Mouse (Mus musculus) E14TG2a.4 (cell line): ENCODE data around the gene C8a.

Experiments
- H3K27me3 ChIP-seq: 2 replicates; pipeline ENCODE4 v1.6.1; 2014; ENCODE audit warnings: low read length, control low read depth; ENCODE audit not compliant: insufficient read depth
- H3K36me3 ChIP-seq: 2 replicates; pipeline ENCODE4 v1.6.1; 2014; ENCODE audit warnings: low read length, control low read depth; ENCODE audit not compliant: insufficient read depth
- H3K4me1 ChIP-seq: replicated peaks from 2 replicates; pipeline ENCODE4 v1.6.1; 2014; ENCODE audit warnings: low read depth, low read length, control low read depth
- H3K4me3 ChIP-seq: replicated peaks from 2 replicates; pipeline ENCODE4 v1.5.1; 2014; ENCODE audit warnings: mild to moderate bottlenecking, low read length
- H3K9me3 ChIP-seq: 2 replicates; pipeline ENCODE4 v1.6.1; 2014; ENCODE audit warnings: low read length, control low read depth
- CTCF ChIP-seq: conservative IDR thresholded peaks from 2 replicates; pipeline ENCODE4 v1.5.1; 2014; ENCODE audit warnings: low read length
- NANOG ChIP-seq: IDR thresholded peaks from 2 replicates; pipeline ENCODE4 v1.6.1; 2014; ENCODE audit warnings: borderline replicate concordance, low read length, mixed read lengths
- POU5F1 ChIP-seq: IDR thresholded peaks from 2 replicates; pipeline ENCODE4 v1.6.1; 2014; ENCODE audit warnings: low read length, borderline replicate concordance

The C8a gene

DNA sequence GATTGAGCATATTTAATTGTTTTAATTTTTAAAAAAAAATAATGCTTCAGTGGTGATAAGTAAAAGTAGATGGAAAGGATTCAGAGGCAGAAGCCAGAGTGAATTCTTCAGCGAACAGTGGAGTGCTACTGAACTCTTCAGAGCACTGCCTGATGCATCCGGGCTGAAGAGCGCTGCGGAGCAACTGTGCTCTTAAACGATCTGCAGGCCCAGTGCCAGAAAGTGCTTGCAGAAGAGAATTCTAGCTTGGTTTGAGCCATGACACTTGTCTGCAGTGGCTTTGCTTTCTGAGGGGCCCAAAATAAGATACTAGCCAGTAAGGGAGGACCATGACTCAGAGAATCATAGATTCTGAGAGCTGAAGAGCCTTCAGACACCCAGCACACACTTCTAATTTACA, 47.3 kb downstream of the C8a start:
- TF ChIP-seq POU5F1 (no peak), CTCF (no peak), NANOG (no peak)
- peaks cover 24% of the 10 kb centered on the region for H3K9me3 ChIP-seq
- H3K4me3 ChIP-seq: no peak overlapping the region

DNA sequence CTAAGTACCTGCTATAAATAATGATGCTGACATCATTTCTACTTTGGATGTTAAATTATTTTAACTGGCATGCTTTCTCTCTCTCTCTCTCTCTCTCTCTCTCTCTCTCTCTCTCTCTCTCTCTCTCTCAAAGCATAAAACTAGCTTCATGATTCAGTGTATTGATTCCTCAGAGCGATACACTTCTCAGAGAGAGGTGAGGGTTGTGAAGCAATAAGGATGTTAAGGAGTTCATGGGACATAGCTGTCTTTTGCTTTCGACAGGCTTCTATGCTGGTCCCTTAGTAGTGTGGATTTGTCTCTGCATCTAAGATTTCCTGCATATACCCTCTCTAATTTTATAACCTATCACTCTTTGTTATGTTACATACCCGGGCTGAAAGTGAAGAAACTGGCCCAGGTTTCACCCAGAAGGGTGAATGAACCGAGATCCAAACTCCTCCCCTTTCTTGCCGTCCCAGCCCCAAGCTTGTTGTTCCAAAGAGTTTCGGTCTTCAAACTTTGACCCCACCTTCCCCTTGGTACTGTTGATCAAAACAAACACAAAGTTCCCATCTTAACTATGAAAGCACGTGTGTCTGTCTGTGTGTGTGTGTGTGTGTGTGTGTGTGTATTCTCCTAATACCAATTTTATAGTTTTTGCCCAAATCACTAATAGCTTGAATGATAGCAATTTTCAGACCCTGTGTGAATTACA, 51.7 kb downstream of the C8a start:
- Histone ChIP-seq H3K27me3 (no peaks in the 10 kb centered on the region), H3K4me3 (no peak overlapping the region), H3K36me3 (no peaks in the 10 kb centered on the region), H3K9me3 (no peaks in the 10 kb centered on the region), H3K4me1 (peaks cover 17% of the 10 kb centered on the region)
- TF ChIP-seq POU5F1: no peak
- TF ChIP-seq NANOG: no peak
- no peak for TF ChIP-seq CTCF

More for the DNA sequence above, 47.3 kb downstream of the C8a start:
- Histone ChIP-seq H3K27me3 (no peaks in the 10 kb centered on the region), H3K36me3 (no peaks in the 10 kb centered on the region), H3K4me1 (peaks cover 17% of the 10 kb centered on the region)

GRCm38 (mm10) chr4:104823597-104824101, 52.5 kb downstream of the C8a start:
- no peaks in the 10 kb centered on the region for H3K9me3 ChIP-seq
- H3K4me1 ChIP-seq: peaks cover 24% of the 10 kb centered on the region
- no peak overlapping the region for H3K4me3 ChIP-seq
- H3K36me3 ChIP-seq: no peaks in the 10 kb centered on the region
- no peaks in the 10 kb centered on the region for H3K27me3 ChIP-seq
- TF ChIP-seq CTCF: no peak
- no peak for TF ChIP-seq POU5F1
- TF ChIP-seq NANOG: no peak; the same call in 1 of the 2 replicates

- TF ChIP-seq POU5F1 (no peak), CTCF (no peak), NANOG (no peak)
- H3K4me1 ChIP-seq: peaks cover 36% of the 10 kb centered on the region
Observed at GRCm38 (mm10) chr4:104819891-104820290, 56.3 kb downstream of the C8a start.

GRCm38 (mm10) chr4:104818986-104819385, 57.2 kb downstream of the C8a start:
- H3K4me1 ChIP-seq: peaks cover 45% of the 10 kb centered on the region
- H3K27me3 ChIP-seq: peaks cover 6% of the 10 kb centered on the region; the same call in 1 of the 2 replicates
- no peak for TF ChIP-seq NANOG
- TF ChIP-seq POU5F1: no peak
- no peak for TF ChIP-seq CTCF
- no peak overlapping the region for H3K4me3 ChIP-seq
- H3K36me3 ChIP-seq: no peaks in the 10 kb centered on the region
- H3K9me3 ChIP-seq: no peaks in the 10 kb centered on the region

More at GRCm38 (mm10) chr4:104819891-104820290, 56.3 kb downstream of the C8a start:
- Histone ChIP-seq H3K9me3 (no peaks in the 10 kb centered on the region), H3K27me3 (peaks cover 6% of the 10 kb centered on the region; the same call in 1 of the 2 replicates), H3K36me3 (no peaks in the 10 kb centered on the region), H3K4me3 (no peak overlapping the region)

GRCm38 (mm10) chr4:104817509-104817908, 58.7 kb downstream of the C8a start:
- no peak for TF ChIP-seq CTCF
- no peak for TF ChIP-seq NANOG
- no peak for TF ChIP-seq POU5F1
- Histone ChIP-seq H3K4me1 (peaks cover 46% of the 10 kb centered on the region), H3K27me3 (peaks cover 6% of the 10 kb centered on the region; the same call in 1 of the 2 replicates), H3K9me3 (no peaks in the 10 kb centered on the region), H3K4me3 (no peak overlapping the region), H3K36me3 (no peaks in the 10 kb centered on the region)

- Histone ChIP-seq H3K27me3 (peaks cover 6% of the 10 kb centered on the region; the same call in 1 of the 2 replicates), H3K4me1 (peaks cover 54% of the 10 kb centered on the region), H3K4me3 (no peak overlapping the region), H3K9me3 (no peaks in the 10 kb centered on the region), H3K36me3 (no peaks in the 10 kb centered on the region)
- TF ChIP-seq POU5F1: no peak
- TF ChIP-seq CTCF: no peak
- TF ChIP-seq NANOG: no peak
Observed at GRCm38 (mm10) chr4:104816519-104817232, 59.5 kb downstream of the C8a start.

DNA sequence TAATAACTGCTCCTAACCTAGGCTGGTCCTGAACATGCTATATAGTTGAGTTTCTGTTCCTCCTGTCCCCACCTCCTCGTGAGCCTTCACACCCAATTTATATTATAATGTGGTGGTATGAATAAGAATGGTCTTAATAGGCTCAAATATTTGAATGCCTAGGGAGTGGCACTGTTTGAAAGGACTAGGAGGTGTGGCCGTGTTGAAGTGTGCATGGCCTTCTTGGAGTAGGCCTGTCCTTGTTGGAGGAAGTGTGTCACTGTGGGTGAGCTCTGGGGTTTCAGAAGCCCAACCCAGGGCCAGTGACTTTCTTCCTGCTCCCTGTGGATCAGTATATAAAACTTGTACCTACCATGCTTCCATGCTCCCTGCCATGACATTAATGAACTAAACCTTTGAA, 62.6 kb downstream of the C8a start:
- no peak for TF ChIP-seq NANOG
- no peak for TF ChIP-seq CTCF
- TF ChIP-seq POU5F1: no peak
- Histone ChIP-seq H3K9me3 (no peaks in the 10 kb centered on the region), H3K27me3 (peaks cover 6% of the 10 kb centered on the region; the same call in 1 of the 2 replicates), H3K36me3 (no peaks in the 10 kb centered on the region), H3K4me3 (no peak overlapping the region), H3K4me1 (peaks cover 61% of the 10 kb centered on the region)
